Mouse (Mus musculus) c-Kit-positive CD71-negative TER-119-negative erythroid progenitor cells, embryonic 14.5 days (primary cell): ENCODE results near the gene Gcm1.
"Not testable (repeated sequence)": the region's sequence is repeated elsewhere in the genome, so short reads cannot be mapped to it uniquely, and the experiment has no call there.

Source experiments
- DNase-seq: peaks from one replicate; pipeline ENCODE4 v3.0.0-alpha.2; 2013; ENCODE audit warnings: low read depth

Gene Gcm1

DNA sequence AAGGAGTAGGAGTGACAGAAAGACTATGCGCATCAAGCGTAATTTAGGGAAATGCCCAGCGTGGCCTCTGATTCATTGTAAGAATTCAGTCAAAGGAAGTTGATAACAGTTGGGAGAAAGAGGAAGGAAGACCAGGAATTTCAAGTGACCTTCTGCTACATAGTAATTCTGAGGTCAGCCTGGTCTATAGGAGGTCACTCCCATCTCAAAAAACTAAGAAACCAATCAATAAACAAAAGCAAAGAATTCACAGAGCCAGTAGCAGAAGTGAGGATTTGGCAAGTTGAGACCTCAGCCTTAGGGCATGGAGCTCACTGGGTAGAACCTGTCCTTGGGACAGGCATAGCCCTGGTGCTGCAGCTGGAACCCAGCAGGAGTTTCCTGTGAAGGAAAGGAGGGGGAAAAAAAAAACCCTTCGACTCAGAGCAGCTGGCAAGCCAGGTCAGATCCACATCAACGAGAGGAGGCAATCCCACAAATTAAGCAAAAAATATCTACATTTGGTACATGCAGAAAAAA lies 1.2 kb upstream of the Gcm1 start:
- DNase-seq, result no peak

DNA sequence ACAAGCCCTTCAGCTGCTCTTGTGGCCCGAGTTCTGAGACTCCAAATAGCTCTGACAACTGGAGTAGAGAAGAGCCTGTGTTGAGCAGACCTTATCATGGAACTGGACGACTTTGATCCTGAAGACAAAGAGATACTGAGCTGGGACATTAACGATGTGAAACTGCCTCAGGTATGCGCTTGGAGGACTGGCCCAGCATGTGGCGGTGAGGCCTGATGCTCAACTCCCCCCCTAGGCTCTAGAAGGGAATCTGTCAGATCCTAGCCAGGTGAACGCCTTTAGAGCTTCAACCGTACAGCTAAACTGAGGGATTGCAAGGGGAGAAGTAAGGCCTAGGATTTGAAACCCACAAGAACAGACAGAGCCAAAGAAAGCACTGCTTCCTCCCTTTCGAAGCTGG lies 2.1 kb downstream of the Gcm1 start:
- no peak for DNase-seq

- no peak for DNase-seq
These were observed 2.6 kb downstream of the Gcm1 start for GRCm38 (mm10) chr9:78054298-78054697.

DNA sequence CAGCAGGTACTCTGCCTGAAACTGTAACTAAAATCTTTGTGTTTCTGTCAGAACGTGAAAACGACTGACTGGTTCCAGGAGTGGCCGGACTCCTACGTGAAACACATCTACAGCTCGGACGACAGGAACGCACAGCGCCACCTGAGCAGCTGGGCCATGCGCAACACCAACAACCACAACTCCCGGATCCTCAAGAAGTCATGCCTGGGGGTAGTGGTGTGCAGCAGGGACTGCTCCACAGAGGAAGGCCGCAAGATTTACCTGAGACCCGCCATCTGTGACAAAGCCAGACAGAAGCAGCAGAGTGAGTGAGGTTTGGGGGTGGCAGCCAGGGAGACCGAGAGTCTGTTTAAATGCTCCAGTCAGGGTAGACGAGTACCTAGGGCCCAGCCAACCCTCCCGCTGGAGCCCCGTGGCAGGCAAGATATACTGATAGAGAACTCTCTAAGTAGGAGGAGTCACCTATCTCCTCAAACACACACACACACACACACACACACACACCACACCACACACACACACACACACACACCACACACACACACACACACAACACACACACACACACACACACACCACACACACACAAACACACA lies 7.9 kb downstream of the Gcm1 start:
- no peak for DNase-seq

DNA sequence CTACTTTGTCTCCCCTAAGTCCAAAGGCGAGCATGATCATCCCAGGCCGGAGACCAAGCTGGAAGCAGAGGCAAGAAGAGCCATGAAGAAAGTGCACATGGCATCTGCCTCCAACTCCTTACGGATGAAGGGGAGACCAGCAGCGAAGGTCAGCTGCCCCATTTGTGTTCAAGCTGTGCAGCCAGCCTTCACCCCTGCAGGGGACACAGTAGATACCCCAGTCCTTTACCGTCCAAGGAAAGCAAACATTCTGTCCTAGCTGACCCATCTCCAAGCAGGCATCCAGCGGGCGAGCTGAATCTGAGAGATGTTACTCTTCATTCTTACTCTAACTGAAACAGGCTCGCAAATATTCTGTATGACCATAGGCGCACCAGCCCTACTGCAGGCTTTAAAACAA lies 10.7 kb downstream of the Gcm1 start:
- no peak for DNase-seq

DNA sequence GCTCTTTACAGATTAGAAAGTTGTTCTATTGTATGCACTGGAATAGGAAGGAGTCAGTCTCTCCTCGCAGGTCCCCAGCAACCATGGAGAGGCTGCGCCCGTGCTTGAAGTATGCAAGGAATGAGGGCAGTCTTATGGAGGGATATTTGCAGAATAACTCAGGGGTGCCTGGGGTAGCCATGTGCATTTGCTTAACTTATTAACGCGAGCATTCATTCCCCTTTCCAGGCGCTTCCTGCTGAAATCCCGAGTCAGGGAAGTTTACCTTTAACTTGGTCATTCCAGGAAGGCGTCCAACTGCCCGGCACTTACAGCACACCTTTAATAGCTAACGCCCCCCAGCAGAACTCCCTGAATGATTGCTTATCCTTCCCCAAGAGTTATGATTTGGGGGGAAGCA lies 12.4 kb downstream of the Gcm1 start:
- DNase-seq, result no peak

DNA sequence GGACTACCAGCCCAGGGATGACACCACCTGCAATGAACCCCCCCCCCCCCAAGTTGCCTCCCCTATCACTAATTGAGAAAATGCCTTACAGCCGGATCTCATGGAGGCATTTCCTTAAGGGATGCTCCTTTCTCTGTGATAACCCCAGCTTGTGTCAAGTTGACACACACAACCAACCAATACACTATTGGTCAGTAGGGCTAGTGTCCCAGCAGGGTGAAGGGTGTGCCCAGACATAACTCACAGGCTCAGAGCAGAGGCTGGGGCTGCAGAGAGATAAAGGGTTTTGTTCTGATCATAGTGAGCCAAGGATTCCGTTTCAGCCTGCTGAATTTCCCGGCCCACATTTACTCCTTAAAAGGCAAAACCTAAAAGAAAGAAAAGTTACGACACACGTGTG lies 18.8 kb downstream of the Gcm1 start:
- DNase-seq, result no peak

DNA sequence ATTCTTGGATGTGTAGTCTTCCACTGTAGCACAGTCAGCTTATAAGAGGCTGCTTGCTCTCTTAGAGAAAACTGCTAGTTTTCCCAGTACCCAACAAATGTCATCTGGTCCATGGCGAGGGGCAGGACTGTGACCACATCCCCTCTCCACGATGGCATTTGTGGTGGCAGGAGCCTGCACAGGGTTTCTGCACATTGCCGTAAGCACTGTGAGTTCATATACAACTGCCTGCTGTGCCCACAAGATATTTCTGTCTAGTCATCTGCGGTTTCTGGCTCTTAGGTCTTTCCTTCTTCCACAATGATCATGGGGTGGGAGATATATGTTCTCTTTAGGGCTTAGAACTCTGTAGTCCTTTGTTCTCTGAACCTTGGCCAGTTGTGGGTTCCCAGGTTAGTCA lies 19.9 kb downstream of the Gcm1 start:
- DNase-seq, result no peak

GRCm38 (mm10) chr9:78073291-78073690 lies 21.6 kb downstream of the Gcm1 start:
- DNase-seq, result not testable (repeated sequence)

GRCm38 (mm10) chr9:78073713-78074340 lies 22.1 kb downstream of the Gcm1 start:
- no peak for DNase-seq

- no peak for DNase-seq
These were observed 23.5 kb downstream of the Gcm1 start for GRCm38 (mm10) chr9:78075256-78075655.

DNA sequence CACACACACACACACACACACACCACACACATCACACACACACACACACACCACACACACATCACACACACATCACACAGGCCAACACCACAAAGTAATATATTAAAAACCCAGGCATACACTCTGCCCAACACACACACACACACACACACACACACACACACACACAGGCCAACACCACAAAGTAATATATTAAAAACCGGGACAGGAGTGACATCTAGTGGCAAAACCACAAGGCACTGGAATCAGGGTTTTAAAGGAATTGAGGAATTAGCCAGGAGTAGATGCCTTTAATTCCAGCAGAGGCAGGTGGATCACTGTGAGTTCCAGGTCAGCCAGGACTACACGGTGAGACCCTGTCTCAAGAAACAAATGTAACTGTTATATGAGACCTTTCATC lies 26.5 kb downstream of the Gcm1 start:
- DNase-seq, result no peak

DNA sequence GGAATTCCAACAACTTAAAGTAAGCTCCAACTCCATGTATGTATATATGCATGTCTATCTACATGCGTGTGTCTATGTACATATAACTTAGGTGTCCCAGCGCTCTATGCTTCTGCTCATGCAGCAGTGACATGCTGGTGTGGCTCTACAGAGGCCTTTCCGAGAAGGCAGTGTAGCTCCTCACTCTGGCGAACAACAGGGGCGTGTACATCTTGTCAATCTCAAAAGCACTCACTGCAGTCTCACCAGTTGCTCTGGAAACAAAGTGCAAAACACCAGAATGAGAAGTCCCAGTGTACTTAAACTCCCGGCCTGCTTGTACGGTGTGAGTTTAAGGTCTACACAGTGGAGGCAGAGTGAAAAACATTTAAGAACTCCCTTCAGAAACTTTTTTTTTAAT lies 30.1 kb downstream of the Gcm1 start:
- DNase-seq, result no peak

DNA sequence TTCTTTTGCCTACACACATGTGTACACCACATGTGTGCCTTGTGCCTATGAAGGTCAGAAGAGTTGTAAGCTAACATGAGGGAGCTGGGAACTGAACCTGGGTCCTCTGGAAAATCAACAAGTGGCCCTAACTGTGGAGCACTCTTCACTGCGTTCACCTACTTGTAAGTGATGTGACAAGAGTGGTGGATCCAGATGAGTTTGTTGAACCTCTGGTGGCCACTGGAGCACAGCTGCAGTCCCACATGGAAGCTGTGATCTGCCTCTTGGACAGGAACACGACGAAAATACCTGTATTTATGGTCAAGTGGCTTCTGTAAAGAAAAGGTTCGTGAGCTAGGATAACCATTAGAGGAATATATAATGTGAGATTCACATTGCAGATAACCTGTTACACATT lies 32.6 kb downstream of the Gcm1 start:
- DNase-seq, result no peak

DNA sequence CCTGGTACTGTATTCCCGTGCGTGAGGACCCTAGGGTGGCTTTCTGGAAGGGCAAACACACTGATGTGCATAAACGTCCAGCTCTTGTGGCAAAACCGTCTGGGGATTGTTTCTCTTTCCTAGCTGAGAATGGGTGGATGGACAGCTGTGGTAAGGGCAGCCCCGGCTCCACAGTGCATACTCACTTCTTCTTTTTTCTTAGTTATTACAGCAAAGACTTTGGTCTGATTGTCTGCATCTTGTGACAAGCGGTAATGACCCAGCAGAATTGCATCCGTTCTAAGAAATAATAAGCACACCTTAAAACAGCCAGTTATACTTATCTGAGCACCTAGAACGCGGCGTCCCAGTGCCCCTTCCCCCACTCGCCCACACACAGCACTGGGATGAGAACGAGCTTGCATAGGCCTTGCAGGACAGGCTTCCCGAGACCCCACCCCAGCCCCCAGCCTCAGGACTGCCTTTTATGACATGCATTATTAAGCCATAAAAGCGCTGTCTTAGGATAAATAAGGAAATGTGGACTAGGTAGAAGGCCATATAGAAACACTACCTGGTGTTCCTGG lies 34.1 kb downstream of the Gcm1 start:
- no peak for DNase-seq

DNA sequence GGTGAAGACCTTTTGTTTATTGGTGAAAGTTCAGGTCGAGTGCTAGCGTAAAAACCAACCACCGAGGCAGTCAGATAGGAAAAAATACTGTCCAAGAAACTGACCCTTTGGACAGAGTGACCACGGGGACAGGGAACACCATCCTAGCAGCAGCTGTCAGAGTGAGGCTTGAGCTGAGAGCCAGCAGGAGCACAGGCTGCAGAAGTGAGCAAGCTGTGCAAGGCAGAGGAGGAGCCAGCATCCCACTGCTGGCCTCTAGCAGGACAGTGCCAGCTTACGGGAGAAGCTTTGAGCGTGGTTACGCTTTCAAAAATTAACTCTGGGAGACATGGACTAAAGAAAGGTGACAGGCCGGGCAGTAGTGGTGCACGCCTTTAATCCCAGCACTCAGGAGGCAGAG lies 36.0 kb downstream of the Gcm1 start:
- no peak for DNase-seq

- no peak for DNase-seq
These were observed 36.8 kb downstream of the Gcm1 start for GRCm38 (mm10) chr9:78088521-78088920.

DNA sequence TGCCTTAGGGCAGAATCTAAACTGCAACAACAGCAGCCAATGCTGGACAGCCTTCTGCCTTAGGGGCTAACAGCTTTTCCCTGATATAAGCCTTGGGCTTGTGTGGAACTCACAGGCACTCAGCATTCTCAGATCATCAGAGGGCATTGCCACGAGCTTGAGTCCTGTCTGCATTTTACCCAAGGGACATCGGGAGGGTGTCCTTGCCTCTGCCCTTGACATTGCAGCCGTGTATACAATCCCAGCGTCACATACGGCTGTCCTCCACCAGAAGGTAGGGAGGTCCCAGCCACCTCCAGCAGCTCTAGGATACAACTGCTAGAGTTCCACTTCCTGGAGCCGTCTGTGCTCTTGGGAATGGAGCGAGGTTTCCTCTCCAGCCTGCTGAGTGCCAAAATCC lies 37.2 kb downstream of the Gcm1 start:
- no peak for DNase-seq

- DNase-seq, result no peak
These were observed 38.2 kb downstream of the Gcm1 start for GRCm38 (mm10) chr9:78089906-78090305.

GRCm38 (mm10) chr9:78090596-78090995 lies 38.9 kb downstream of the Gcm1 start:
- DNase-seq, result no peak

- no peak for DNase-seq
These were observed 44.0 kb downstream of the Gcm1 start for GRCm38 (mm10) chr9:78095686-78096085.

GRCm38 (mm10) chr9:78096376-78096775 lies 44.7 kb downstream of the Gcm1 start:
- DNase-seq, result no peak

GRCm38 (mm10) chr9:78100956-78101355 lies 49.2 kb downstream of the Gcm1 start:
- DNase-seq, result no peak

DNA sequence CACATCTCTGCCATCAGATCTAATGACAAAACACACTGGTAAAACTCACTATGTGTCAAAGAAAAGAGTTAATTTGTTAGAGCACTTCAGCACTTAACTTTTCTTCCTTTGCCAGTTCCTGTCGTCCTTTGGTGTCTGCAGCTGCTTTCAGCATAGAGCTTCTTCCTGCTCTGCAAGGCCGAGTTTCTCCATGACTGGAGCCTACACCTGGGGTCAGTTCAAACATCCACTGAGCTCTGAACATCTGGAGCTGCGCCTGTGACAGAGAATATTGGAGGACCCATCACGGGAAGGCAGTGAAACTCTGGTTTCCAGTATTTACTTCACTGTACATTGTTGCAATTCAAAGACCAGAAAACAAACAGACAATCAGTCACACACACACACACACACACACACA lies 49.7 kb downstream of the Gcm1 start:
- DNase-seq, result no peak
